Mouse (Mus musculus): Measurements from ENCODE around the gene Cfap298. TPM values are rescaled to one million over a fixed set of nuclear protein-coding genes. Genes with fewer than 3 reads are reported as not detected.
A peak's percentile ranks its signal among the peaks of the same experiment; 100 is the strongest.

Cfap298 gene
- polyA plus RNA-seq (2016; fragmentation: Nextera tagmentation; extraction: Ambion mirVana), result 61.5 and 67.5 TPM in 2 replicates

- Histone ChIP-seq H3K4me1 (peaks cover 18% of the 10 kb centered on the region), H3K9me3 (no peaks in the 10 kb centered on the region), H3K4me3 (peak within 1 kb of the TSS; percentile 87), H3K36me3 (replicated peaks) (peaks cover 11% of the 10 kb centered on the region), H3K27me3 (ENCODE audit: poor library complexity, severe bottlenecking) (no peaks in the 10 kb centered on the region), H3K27ac (peak within 1 kb of the TSS; percentile 91)
- under 1% methylated on average over 56 of the region's 56 CpGs for WGBS
- DNase-seq (ENCODE audit: extremely low spot score, low spot score), result peak; percentile 99
Measured at GRCm38 (mm10) chr16:90934687-90935328, at the start of gene Cfap298. Gene Cfap298 (minus strand): TSS chr16:90935114.

- Histone ChIP-seq H3K4me3 (no peak overlapping the region), H3K27ac (no peak overlapping the region), H3K27me3 (ENCODE audit: poor library complexity, severe bottlenecking) (no peaks in the 10 kb centered on the region), H3K9me3 (no peaks in the 10 kb centered on the region), H3K4me1 (no peaks in the 10 kb centered on the region), H3K36me3 (replicated peaks) (peaks cover 19% of the 10 kb centered on the region)
- WGBS, result 90% methylated on average over 6 of the region's 6 CpGs
- DNase-seq (ENCODE audit: extremely low spot score, low spot score), result no peak
Measured at GRCm38 (mm10) chr16:90971004-90971403, 36.1 kb upstream of the Cfap298 start.

- Histone ChIP-seq H3K4me3 (no peak overlapping the region), H3K4me1 (no peaks in the 10 kb centered on the region), H3K36me3 (replicated peaks) (peaks cover 30% of the 10 kb centered on the region), H3K27ac (no peak overlapping the region), H3K9me3 (no peaks in the 10 kb centered on the region), H3K27me3 (ENCODE audit: poor library complexity, severe bottlenecking) (no peaks in the 10 kb centered on the region)
- WGBS, result 85% methylated on average over 4 of the region's 4 CpGs
- no peak for DNase-seq (ENCODE audit: extremely low spot score, low spot score)
Measured at GRCm38 (mm10) chr16:90966241-90966640, 31.3 kb upstream of the Cfap298 start.

- 93% methylated on average over 10 of the region's 10 CpGs for WGBS
- Histone ChIP-seq H3K4me1 (no peaks in the 10 kb centered on the region), H3K27me3 (ENCODE audit: poor library complexity, severe bottlenecking) (no peaks in the 10 kb centered on the region), H3K9me3 (no peaks in the 10 kb centered on the region), H3K27ac (no peak overlapping the region), H3K36me3 (replicated peaks) (peaks cover 29% of the 10 kb centered on the region), H3K4me3 (no peak overlapping the region)
- no peak for DNase-seq (ENCODE audit: extremely low spot score, low spot score)
Measured at GRCm38 (mm10) chr16:90964302-90964701, 29.4 kb upstream of the Cfap298 start.

GRCm38 (mm10) chr16:90963866-90964265 is 29.0 kb upstream of the Cfap298 start:
- H3K4me3 ChIP-seq, result no peak overlapping the region
- no peak for DNase-seq (ENCODE audit: extremely low spot score, low spot score)
- H3K9me3 ChIP-seq, result no peaks in the 10 kb centered on the region
- whole genome bisulfite sequencing, result 90% methylated on average over 10 of the region's 10 CpGs
- H3K36me3 ChIP-seq (replicated peaks), result peaks cover 25% of the 10 kb centered on the region
- no peaks in the 10 kb centered on the region for H3K27me3 ChIP-seq (ENCODE audit: poor library complexity, severe bottlenecking)
- H3K4me1 ChIP-seq, result no peaks in the 10 kb centered on the region
- no peak overlapping the region for H3K27ac ChIP-seq

GRCm38 (mm10) chr16:90963231-90963630 is 28.3 kb upstream of the Cfap298 start:
- WGBS, result 83% methylated on average over 4 of the region's 4 CpGs
- Histone ChIP-seq H3K4me1 (no peaks in the 10 kb centered on the region), H3K27ac (no peak overlapping the region), H3K27me3 (ENCODE audit: poor library complexity, severe bottlenecking) (no peaks in the 10 kb centered on the region), H3K9me3 (no peaks in the 10 kb centered on the region), H3K4me3 (no peak overlapping the region), H3K36me3 (replicated peaks) (peaks cover 20% of the 10 kb centered on the region)
- no peak for DNase-seq (ENCODE audit: extremely low spot score, low spot score)

- Histone ChIP-seq H3K36me3 (replicated peaks) (peaks cover 13% of the 10 kb centered on the region), H3K4me1 (no peaks in the 10 kb centered on the region), H3K4me3 (no peak overlapping the region), H3K9me3 (no peaks in the 10 kb centered on the region), H3K27ac (no peak overlapping the region), H3K27me3 (ENCODE audit: poor library complexity, severe bottlenecking) (no peaks in the 10 kb centered on the region)
- DNase-seq (ENCODE audit: extremely low spot score, low spot score), result no peak
- 85% methylated on average over 5 of the region's 5 CpGs for WGBS
Measured at GRCm38 (mm10) chr16:90958301-90959085, 23.6 kb upstream of the Cfap298 start.

- no peak for DNase-seq (ENCODE audit: extremely low spot score, low spot score)
Measured at GRCm38 (mm10) chr16:90955494-90955893, 20.6 kb upstream of the Cfap298 start.

GRCm38 (mm10) chr16:90953770-90954169 is 18.9 kb upstream of the Cfap298 start:
- H3K27ac ChIP-seq, result no peak overlapping the region
- no peaks in the 10 kb centered on the region for H3K9me3 ChIP-seq
- no peaks in the 10 kb centered on the region for H3K27me3 ChIP-seq (ENCODE audit: poor library complexity, severe bottlenecking)
- no peak overlapping the region for H3K4me3 ChIP-seq
- H3K36me3 ChIP-seq (replicated peaks), result peaks cover 27% of the 10 kb centered on the region
- DNase-seq (ENCODE audit: extremely low spot score, low spot score), result no peak
- H3K4me1 ChIP-seq, result no peaks in the 10 kb centered on the region
- 91% methylated on average over 6 of the region's 6 CpGs for WGBS

More at GRCm38 (mm10) chr16:90955494-90955893, 20.6 kb upstream of the Cfap298 start:
- no peaks in the 10 kb centered on the region for H3K4me1 ChIP-seq
- no peaks in the 10 kb centered on the region for H3K27me3 ChIP-seq (ENCODE audit: poor library complexity, severe bottlenecking)
- no peak overlapping the region for H3K4me3 ChIP-seq
- no peak overlapping the region for H3K27ac ChIP-seq
- H3K9me3 ChIP-seq, result no peaks in the 10 kb centered on the region
- H3K36me3 ChIP-seq (replicated peaks), result peaks cover 22% of the 10 kb centered on the region
- 94% methylated on average over 6 of the region's 6 CpGs for WGBS

- no peak overlapping the region for H3K27ac ChIP-seq
- WGBS, result 93% methylated on average over 9 of the region's 9 CpGs
- H3K4me1 ChIP-seq, result no peaks in the 10 kb centered on the region
- no peak overlapping the region for H3K4me3 ChIP-seq
- peaks cover 27% of the 10 kb centered on the region for H3K36me3 ChIP-seq (replicated peaks)
- no peak for DNase-seq (ENCODE audit: extremely low spot score, low spot score)
- no peaks in the 10 kb centered on the region for H3K27me3 ChIP-seq (ENCODE audit: poor library complexity, severe bottlenecking)
- H3K9me3 ChIP-seq, result no peaks in the 10 kb centered on the region
Measured at GRCm38 (mm10) chr16:90953147-90953546, 18.2 kb upstream of the Cfap298 start.

GRCm38 (mm10) chr16:90950354-90950963 is 15.5 kb upstream of the Cfap298 start:
- Histone ChIP-seq H3K27ac (no peak overlapping the region), H3K36me3 (replicated peaks) (peaks cover 32% of the 10 kb centered on the region), H3K27me3 (ENCODE audit: poor library complexity, severe bottlenecking) (no peaks in the 10 kb centered on the region), H3K9me3 (no peaks in the 10 kb centered on the region), H3K4me3 (no peak overlapping the region), H3K4me1 (no peaks in the 10 kb centered on the region)
- no peak for DNase-seq (ENCODE audit: extremely low spot score, low spot score)
- WGBS, result 59% methylated on average over 17 of the region's 17 CpGs

- Histone ChIP-seq H3K4me1 (no peaks in the 10 kb centered on the region), H3K27me3 (ENCODE audit: poor library complexity, severe bottlenecking) (no peaks in the 10 kb centered on the region), H3K9me3 (no peaks in the 10 kb centered on the region), H3K4me3 (no peak overlapping the region), H3K27ac (no peak overlapping the region), H3K36me3 (replicated peaks) (peaks cover 40% of the 10 kb centered on the region)
- 80% methylated on average over 8 of the region's 8 CpGs for WGBS
- no peak for DNase-seq (ENCODE audit: extremely low spot score, low spot score)
Measured at GRCm38 (mm10) chr16:90946977-90947376, 12.1 kb upstream of the Cfap298 start.

- H3K27ac ChIP-seq, result no peak overlapping the region
- H3K36me3 ChIP-seq (replicated peaks), result peaks cover 31% of the 10 kb centered on the region
- no peaks in the 10 kb centered on the region for H3K27me3 ChIP-seq (ENCODE audit: poor library complexity, severe bottlenecking)
- no peaks in the 10 kb centered on the region for H3K4me1 ChIP-seq
- 94% methylated on average over 7 of the region's 7 CpGs for WGBS
- H3K9me3 ChIP-seq, result no peaks in the 10 kb centered on the region
- DNase-seq (ENCODE audit: extremely low spot score, low spot score), result no peak
- H3K4me3 ChIP-seq, result no peak overlapping the region
Measured at GRCm38 (mm10) chr16:90941246-90941645, 6.3 kb upstream of the Cfap298 start.
